Mouse (Mus musculus) Patski (cell line): ENCODE results near the gene Bcl10. TPM values are rescaled to one million over a fixed set of nuclear protein-coding genes. Genes with fewer than 3 reads are reported as not detected.
A peak's percentile ranks its signal among the peaks of the same experiment; 100 is the strongest.

Experiments
- ATAC-seq: fragments of 100-300 bp; one replicate; pipeline ENCODE4 v1.8.0; 2021
- CTCF ChIA-PET: fragments of 350-600 bp; sonication (Branson Sonifier 250); formaldehyde crosslinking; loops from one replicate; lab custom pipeline; 2022; ENCODE audit warnings: inconsistent platforms; lab: Charles Lee
- POLR2A ChIA-PET: fragments of 350-600 bp; sonication (Branson Sonifier 250); formaldehyde crosslinking; loops from one replicate; lab custom pipeline; 2022; ENCODE audit warnings: antibody characterized with exemption, inconsistent platforms; lab: Charles Lee
- DNase-seq: peaks from one replicate; pipeline ENCODE4 v3.0.0-alpha.2; 2011; ENCODE audit warnings: low read depth, low spot score
- H3K27me3 ChIP-seq: fragments of 371-371 bp; one replicate; pipeline ENCODE4 v1.5.1; 2021
- CTCF ChIP-seq: fragments of 100-300 bp; IDR thresholded peaks from one replicate; pipeline ENCODE4 v1.5.1; 2021
- in situ Hi-C: fragments of 300-500 bp; cut with MboI; formaldehyde crosslinking; loops from 3 replicates; pipeline ENCODE4 v1.11.1; 2018; ENCODE audit warnings: low pct_unique_long_range_greater_than_20kb, mixed read lengths
- polyA plus RNA-seq: library from polyadenylated mRNA; unstranded; gene quantifications from one replicate; pipeline ENCODE4 v1.2.3, GENCODE M21; 2021

The Bcl10 gene
- polyA plus RNA-seq, 1 experiment from 2014 or later: 51.4 TPM

DNA sequence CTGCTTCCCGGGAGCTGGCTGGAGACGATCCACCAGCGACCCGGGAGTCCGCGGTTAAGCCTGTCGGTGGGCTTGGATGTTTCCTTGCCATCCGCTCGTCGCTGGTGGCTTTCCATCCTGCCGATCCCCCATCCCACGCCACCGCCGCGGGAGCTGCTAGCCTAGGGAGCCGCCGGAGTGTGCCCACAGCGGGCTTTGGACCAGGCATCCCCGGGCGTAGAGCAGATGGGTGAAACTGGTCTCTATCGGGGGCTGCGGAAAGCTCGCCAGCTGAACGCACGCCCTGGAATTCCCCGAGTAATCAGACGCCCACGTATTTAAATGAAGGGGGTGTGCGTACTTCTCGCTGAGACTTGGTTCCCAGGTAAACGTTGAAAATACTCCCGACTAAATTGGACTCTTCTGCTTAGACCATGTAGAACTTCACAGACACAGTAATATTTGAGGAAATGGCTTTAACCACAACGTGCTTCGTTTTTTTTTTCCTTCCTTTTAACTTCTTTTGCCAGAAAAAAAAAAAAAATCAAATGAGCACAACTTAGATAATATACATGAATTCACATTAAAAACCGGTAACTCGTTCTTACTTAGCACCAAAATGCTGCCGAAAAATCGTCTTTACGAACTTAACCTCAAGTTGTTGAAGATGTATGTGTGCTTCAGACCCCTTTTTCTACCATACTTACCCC, 2.2 kb downstream of the Bcl10 start:
- no peak for TF ChIP-seq CTCF
- no peaks in the 10 kb centered on the region for H3K27me3 ChIP-seq
- DNase-seq (no peak), ATAC-seq (peak; percentile 18)
- POLR2A ChIA-PET: interaction anchor here (1.0 to 1.5 kb wide), 2 partner anchors 12 to 13 kb away, joined by 3 to 4 read pairs; partner anchors contain the start of gene 2410004B18Rik
- CTCF ChIA-PET: interaction anchor here (0.9 to 4.4 kb wide), 5 partner anchors 12 to 253 kb away, joined by 3 to 39 read pairs (median 4); partner anchors contain the start of gene 2410004B18Rik
- in situ Hi-C loops: no loop called here

DNA sequence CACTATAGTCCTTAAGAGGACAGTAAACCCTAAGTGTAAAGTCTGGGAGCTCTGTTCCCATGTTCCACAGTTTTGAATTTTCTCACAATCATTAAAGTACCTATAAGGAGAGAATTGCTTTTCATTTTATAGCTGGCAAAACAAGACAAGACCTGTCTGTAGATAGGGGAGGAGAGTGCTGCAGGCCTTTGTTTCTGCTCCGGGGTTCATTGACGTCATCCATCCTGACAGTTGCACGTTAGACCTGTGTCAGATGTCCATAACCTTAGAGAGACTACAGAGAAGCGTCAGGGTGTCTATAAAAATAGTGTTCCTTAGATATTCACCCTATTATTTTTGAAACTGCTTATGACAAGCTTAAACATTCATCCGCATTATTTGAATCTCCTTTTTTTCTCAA, 2.9 kb downstream of the Bcl10 start:
- DNase-seq (no peak), ATAC-seq (no peak)
- in situ Hi-C loops: no loop called here
- ChIA-PET CTCF (interaction anchor here (1.1 to 4.4 kb wide), 6 partner anchors 12 to 513 kb away, joined by 3 to 39 read pairs (median 4); partner anchors contain the start of gene 2410004B18Rik), POLR2A (interaction anchor here (0.5 to 1.5 kb wide), 2 partner anchors 12 to 476 kb away, joined by 3 to 4 read pairs; partner anchors contain the start of gene 2410004B18Rik)
- no peaks in the 10 kb centered on the region for H3K27me3 ChIP-seq
- TF ChIP-seq CTCF: no peak

DNA sequence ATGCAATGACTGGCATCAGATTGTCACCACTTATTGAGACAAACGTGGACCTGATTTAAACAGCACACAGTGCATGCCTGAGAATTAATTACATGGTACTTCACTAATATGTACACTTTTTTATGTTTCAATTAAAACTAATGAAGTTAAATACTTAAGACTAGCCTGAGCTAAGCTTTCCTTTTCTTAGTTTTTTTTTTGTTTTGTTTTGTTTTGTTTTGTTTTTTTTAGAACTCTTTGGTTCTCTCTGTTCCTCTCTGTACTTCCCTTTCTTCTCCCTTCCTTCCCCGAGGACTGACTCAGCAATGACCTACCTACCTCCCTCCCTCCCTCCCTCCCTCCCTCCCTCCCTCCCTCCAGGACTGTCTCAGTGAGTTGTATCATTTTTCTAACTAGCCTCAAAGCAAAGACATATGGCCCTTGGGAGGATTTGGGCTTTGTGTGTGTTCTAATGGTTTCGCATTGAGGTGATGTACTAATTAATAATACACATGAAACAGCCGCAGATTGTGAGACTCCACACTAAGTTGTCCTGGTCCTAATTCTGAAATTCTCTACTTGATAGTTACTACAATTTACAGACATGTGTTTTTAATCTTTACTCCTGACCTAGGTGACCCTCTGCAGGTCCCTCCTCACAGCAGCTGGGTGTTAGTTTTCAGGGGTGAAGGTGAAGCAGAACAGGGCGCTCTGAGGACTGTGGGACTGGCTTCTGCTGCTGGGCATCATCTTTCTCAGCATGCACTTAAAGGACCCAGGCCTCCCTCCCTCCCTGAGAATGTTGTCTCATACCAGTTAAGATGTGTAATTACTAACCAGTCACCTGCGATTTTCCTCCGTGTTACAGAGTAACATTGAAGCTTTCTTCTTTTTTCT, 7.2 kb downstream of the Bcl10 start:
- no peak for ATAC-seq
- TF ChIP-seq CTCF: no peak
- DNase-seq: no peak
- no peaks in the 10 kb centered on the region for H3K27me3 ChIP-seq
- ChIA-PET POLR2A (no interaction called here), CTCF (interaction anchor here (0.9 to 1.0 kb wide), 2 partner anchors 74 to 248 kb away, joined by 4 read pairs; no protein-coding TSS in a partner anchor)
- in situ Hi-C loops: no loop called here

GRCm38 (mm10) chr3:145933845-145934244, 11.2 kb downstream of the Bcl10 start:
- in situ Hi-C loops: no loop called here
- CTCF ChIA-PET: interaction anchor here (1.7 to 1.9 kb wide), 2 partner anchors 8 to 243 kb away, joined by 4 to 5 read pairs; no protein-coding TSS in a partner anchor
- ATAC-seq (no peak), DNase-seq (no peak)
- POLR2A ChIA-PET: no interaction called here
- TF ChIP-seq CTCF: no peak
- no peaks in the 10 kb centered on the region for H3K27me3 ChIP-seq

- CTCF ChIA-PET: interaction anchor here (0.6 to 3.5 kb wide), 15 partner anchors 9 to 445 kb away, joined by 3 to 39 read pairs (median 4); partner anchors contain the start of gene Bcl10
- peak; percentile 79 for DNase-seq
- TF ChIP-seq CTCF: no peak
- no peaks in the 10 kb centered on the region for H3K27me3 ChIP-seq
- peak; percentile 93 for ATAC-seq
- in situ Hi-C loops: no loop called here
- POLR2A ChIA-PET: interaction anchor here (0.8 to 1.1 kb wide), 4 partner anchors 13 to 240 kb away, joined by 3 to 4 read pairs (median 3); no protein-coding TSS in a partner anchor
These were observed 15.2 kb downstream of the Bcl10 start, which contains the start of gene 2410004B18Rik for GRCm38 (mm10) chr3:145937505-145938404. 2410004B18Rik (plus strand) TSS chr3:145938014.

DNA sequence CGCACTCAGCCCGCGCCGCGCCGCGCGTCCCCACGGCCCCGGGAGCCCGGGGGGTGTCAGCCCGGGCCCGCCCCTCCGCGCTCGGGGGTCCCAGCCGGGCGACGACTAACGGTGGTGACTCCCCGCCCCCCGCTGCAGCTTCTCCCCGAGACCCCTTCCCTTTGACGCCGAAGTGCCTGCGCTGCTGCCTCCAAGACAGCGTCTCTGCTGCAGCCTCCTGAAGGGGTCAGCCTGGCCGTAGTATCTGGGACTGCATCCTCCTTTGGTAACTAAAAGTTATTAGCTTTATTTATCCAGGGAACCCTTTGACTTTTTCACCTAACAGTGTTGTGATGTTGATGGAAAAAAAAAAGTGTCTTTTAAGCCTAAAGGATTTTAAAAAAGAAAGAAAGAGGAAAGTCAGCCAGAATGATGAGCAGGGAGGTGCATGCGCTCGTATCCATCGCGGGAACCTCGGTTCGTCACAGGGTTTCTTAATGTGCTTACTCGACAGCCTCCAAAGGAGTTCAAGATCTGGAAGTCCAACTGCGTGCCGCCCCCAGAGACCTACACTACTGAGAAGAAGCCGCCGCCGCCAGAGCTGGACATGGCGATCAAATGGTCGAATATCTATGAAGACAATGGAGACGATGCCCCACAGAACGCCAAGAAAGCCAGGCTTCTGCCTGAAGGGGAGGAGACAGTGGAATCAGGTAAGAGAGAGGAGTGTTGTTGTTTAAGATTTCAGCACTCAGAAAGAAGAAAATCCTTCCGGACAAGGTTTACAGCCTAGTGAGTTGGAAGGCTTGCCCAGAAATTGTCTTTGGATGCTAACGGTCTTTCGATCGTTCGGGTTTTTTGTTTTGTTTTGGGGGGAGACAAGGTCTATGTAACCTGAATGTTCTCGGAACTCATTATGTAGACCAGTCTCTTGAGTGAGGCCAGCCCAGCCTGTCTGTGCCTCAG, 16.1 kb downstream of the Bcl10 start:
- ChIA-PET CTCF (interaction anchor here (0.6 to 3.5 kb wide), 14 partner anchors 8 to 446 kb away, joined by 3 to 39 read pairs (median 4); partner anchors contain the start of gene Bcl10), POLR2A (interaction anchor here (0.6 to 1.1 kb wide), 6 partner anchors 14 to 239 kb away, joined by 3 to 4 read pairs (median 3); partner anchors contain the start of gene Ddah1)
- TF ChIP-seq CTCF: no peak
- no peak for DNase-seq
- H3K27me3 ChIP-seq: no peaks in the 10 kb centered on the region
- ATAC-seq: peak; percentile 65
- in situ Hi-C loops: no loop called here

- H3K27me3 ChIP-seq: no peaks in the 10 kb centered on the region
These were observed 16.8 kb downstream of the Bcl10 start for GRCm38 (mm10) chr3:145939402-145939801.

DNA sequence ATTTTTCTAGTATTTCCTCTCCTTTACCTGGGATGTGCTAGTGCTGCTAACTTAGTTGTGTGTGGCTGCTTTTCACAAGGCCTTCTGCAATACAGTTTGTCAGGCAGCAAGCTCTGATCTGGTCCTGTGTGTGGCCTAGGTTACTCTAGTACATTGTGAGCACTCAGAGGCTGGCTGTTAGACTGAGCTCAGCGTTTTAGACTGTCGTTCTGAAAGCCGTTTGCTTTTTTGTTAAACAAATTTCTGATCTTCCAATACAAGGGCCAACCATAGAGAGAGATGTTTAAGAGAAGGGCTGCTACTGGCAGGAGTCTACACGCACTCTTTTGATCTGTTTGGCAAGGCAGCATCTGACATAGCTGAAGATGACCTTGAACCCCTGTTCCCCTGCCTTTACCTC, 17.4 kb downstream of the Bcl10 start:
- ChIA-PET CTCF (interaction anchor here (1.0 to 3.3 kb wide), 5 partner anchors 10 to 361 kb away, joined by 3 to 18 read pairs (median 3); no protein-coding TSS in a partner anchor), POLR2A (interaction anchor here (1.0 kb wide), 1 partner anchor 181 kb away, joined by 3 read pairs; the partner anchor contains the start of gene Ddah1)
- no peak for DNase-seq
- no peak for ATAC-seq
- in situ Hi-C loops: no loop called here
- H3K27me3 ChIP-seq: no peaks in the 10 kb centered on the region
- TF ChIP-seq CTCF: no peak

More at GRCm38 (mm10) chr3:145939402-145939801, 16.8 kb downstream of the Bcl10 start:
- ATAC-seq (no peak), DNase-seq (no peak)
- CTCF ChIA-PET: interaction anchor here (1.0 to 3.3 kb wide), 5 partner anchors 10 to 360 kb away, joined by 3 to 23 read pairs (median 10); no protein-coding TSS in a partner anchor
- in situ Hi-C loops: no loop called here
- POLR2A ChIA-PET: interaction anchor here (1.0 kb wide), 1 partner anchor 181 kb away, joined by 3 read pairs; the partner anchor contains the start of gene Ddah1
- no peak for TF ChIP-seq CTCF
